Mouse (Mus musculus) MEL (cell line): ENCODE measurements around the gene Slfn8.

Experiments
- CHD1 ChIP-seq: IDR thresholded peaks from 2 replicates; pipeline ENCODE4 v1.6.1; 2012; ENCODE audit warnings: low read depth, mild to moderate bottlenecking, inconsistent platforms, low read length, improper control_type of control experiment
- CTCF ChIP-seq, 3 experiments: IDR thresholded peaks in 2 of 3; conservative IDR thresholded peaks in 1 of 3; 2 replicates each; pipeline ENCODE4 v1.5.1; 2011 to 2012; ENCODE audit warnings: low read length in 3 of 3, low read depth in 2 of 3, mild to moderate bottlenecking in 2 of 3, improper control_type of control experiment in 1 of 3, inconsistent platforms in 1 of 3, mixed read lengths in 1 of 3, moderate library complexity in 1 of 3; ENCODE audit not compliant: control insufficient read depth in 1 of 3, insufficient read depth in 1 of 3, poor library complexity in 1 of 3, severe bottlenecking in 1 of 3
- EP300 ChIP-seq, 2 experiments: IDR thresholded peaks; 2 replicates each; pipeline ENCODE4 v1.6.1; 2011; ENCODE audit warnings: improper control_type of control experiment in 2 of 2, low read length in 2 of 2, low read depth in 1 of 2, mild to moderate bottlenecking in 1 of 2
- GATA1 ChIP-seq: IDR thresholded peaks from 2 replicates; pipeline ENCODE4 v1.6.1; 2011; ENCODE audit warnings: low read depth, low read length, improper control_type of control experiment
- JUND ChIP-seq: IDR thresholded peaks from 2 replicates; pipeline ENCODE4 v1.6.1; 2011; ENCODE audit warnings: low read depth, mild to moderate bottlenecking, improper control_type of control experiment, low read length
- MAZ ChIP-seq: IDR thresholded peaks from 2 replicates; pipeline ENCODE4 v1.6.1; 2012; ENCODE audit warnings: low read depth, mild to moderate bottlenecking, inconsistent platforms, low read length, improper control_type of control experiment
- POLR2AphosphoS2 ChIP-seq: IDR thresholded peaks from 2 replicates; pipeline ENCODE4 v1.6.1; 2011; ENCODE audit warnings: low read length, improper control_type of control experiment
- POLR2AphosphoS5 ChIP-seq: IDR thresholded peaks from 2 replicates; pipeline ENCODE4 v1.6.1; 2012; ENCODE audit warnings: low read depth, borderline replicate concordance, mild to moderate bottlenecking, inconsistent platforms, low read length, moderate library complexity, mixed read lengths
- TAL1 ChIP-seq: IDR thresholded peaks from 2 replicates; pipeline ENCODE4 v1.6.1; 2012; ENCODE audit warnings: mild to moderate bottlenecking, inconsistent platforms, low read length, moderate library complexity, mixed read lengths
- USF1 ChIP-seq: IDR thresholded peaks from 2 replicates; pipeline ENCODE4 v1.6.1; 2014; ENCODE audit warnings: low read depth, mild to moderate bottlenecking, inconsistent platforms, low read length, improper control_type of control experiment, moderate library complexity
- USF2 ChIP-seq, 2 experiments: IDR thresholded peaks; 2 replicates each; pipeline ENCODE4 v1.6.1; 2011 to 2012; ENCODE audit warnings: improper control_type of control experiment in 2 of 2, low read length in 2 of 2, borderline replicate concordance in 1 of 2, inconsistent platforms in 1 of 2, low read depth in 1 of 2, mild to moderate bottlenecking in 1 of 2; ENCODE audit not compliant: insufficient read depth in 1 of 2

DNA sequence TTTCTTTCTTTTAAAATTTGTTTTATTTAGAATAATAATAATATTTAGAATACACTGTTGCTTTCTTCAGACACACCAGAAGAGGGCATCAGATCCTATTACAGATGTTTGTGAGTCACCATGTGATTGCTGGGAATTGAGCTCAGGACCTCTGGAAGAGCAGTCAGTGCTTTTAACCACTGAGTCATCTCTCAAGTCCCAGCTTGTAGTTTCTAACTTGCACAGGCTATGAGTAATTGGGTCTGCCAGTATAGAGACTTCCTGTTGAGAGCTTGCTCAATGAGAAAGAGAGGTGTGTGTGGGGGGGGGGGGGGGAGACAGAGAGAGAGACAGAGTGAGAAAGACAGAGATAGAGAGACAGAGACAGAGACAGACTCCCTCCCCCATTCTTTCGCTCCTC, 18.5 kb upstream of the Slfn8 start:
- TF ChIP-seq USF2 (IDR thresholded peaks at IDR 0.05; ENCODE audit: borderline replicate concordance in 1 of 2, insufficient read depth in 1 of 2, low read depth in 1 of 2, low read length in 2 of 2) (no peak), CTCF (IDR thresholded peaks at IDR 0.05 in 2 of 3, conservative IDR thresholded peaks at IDR 0.05 in 1 of 3; ENCODE audit: control insufficient read depth in 1 of 3, insufficient read depth in 1 of 3, low read depth in 2 of 3, low read length in 3 of 3, poor library complexity in 1 of 3, severe bottlenecking in 1 of 3) (no peak), GATA1 (no peak), CHD1 (no peak), EP300 (IDR thresholded peaks at IDR 0.05; ENCODE audit: low read depth in 1 of 2, low read length in 2 of 2) (no peak), POLR2AphosphoS2 (no peak), JUND (no peak), MAZ (no peak), USF1 (no peak), POLR2AphosphoS5 (no peak), TAL1 (no peak)
